Mouse (Mus musculus): Measurements from ENCODE around the gene Enthd1. TPM values are rescaled to one million over a fixed set of nuclear protein-coding genes. Genes with fewer than 3 reads are reported as not detected.
"Not testable (repeated sequence)": the region's sequence is repeated elsewhere in the genome, so short reads cannot be mapped to it uniquely, and the experiment has no call there.

Gene Enthd1
- polyA plus RNA-seq, 1 experiment from 2014 or later = not detected

DNA sequence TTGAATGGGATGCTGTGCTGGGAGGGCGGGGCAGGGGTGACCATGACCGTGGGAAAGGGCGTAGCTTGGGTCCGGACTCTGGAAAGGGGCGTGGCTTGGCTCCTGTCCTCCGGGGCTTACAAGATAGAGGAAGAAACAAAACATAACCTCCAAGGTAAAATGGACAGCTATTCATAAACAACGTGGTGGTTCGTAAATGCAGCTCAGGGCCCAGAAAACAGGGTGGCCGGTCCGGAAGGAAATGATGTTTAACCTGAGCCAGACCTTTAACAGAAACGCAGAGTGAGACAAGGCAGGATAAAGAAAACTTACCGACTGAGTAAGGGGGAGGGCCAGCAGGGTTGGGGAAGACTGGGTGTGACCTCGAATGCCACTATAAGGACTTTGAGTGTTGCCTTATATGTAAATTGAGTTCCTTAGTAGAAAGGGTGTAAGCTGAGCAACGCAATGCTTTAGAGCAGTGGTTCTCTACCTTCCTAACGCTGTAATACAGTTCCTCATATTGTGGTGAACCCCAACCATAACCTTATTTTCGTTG is 34.3 kb upstream of the Enthd1 start:
- 52% methylated on average over 16 of the region's 16 CpGs for WGBS
- no peak overlapping the region for H3K4me3 ChIP-seq (ENCODE audit: low read length)
- H3K36me3 ChIP-seq (ENCODE audit: control insufficient read depth, insufficient read depth, low read length) = no peaks in the 10 kb centered on the region
- H3K27ac ChIP-seq (ENCODE audit: low read depth, low read length) = no peak overlapping the region
- no peak overlapping the region for H3K4me2 ChIP-seq (ENCODE audit: low read length)
- no peaks in the 10 kb centered on the region for H3K27me3 ChIP-seq (replicated peaks; ENCODE audit: control insufficient read depth, insufficient read depth, low read length)
- ATAC-seq = no peak
- no peak overlapping the region for H3K9ac ChIP-seq (ENCODE audit: low read depth, low read length)
- H3K9me3 ChIP-seq (ENCODE audit: control insufficient read depth, low read length) = no peaks in the 10 kb centered on the region
- peaks cover 6% of the 10 kb centered on the region for H3K4me1 ChIP-seq (ENCODE audit: control insufficient read depth, insufficient read depth, low read depth, low read length)

DNA sequence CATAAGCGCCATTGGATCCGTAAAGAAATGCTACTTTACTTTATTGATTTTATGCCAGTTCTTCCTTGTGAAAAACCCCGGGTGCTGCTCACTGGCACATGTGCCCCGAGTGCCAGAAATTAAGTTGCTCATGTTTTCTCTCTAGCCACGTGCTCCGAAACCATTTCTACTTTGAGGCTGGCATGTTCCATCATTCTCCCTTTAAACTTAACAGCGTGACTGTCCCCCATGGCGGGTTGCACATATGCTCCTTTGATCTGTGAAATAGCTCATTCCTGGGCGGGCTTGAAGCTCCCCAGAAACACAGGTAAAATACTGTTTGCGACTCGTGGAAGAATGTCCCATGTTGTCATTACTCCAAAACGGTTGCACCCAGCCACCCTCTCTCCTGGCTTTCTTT is 33.8 kb upstream of the Enthd1 start:
- H3K9me3 ChIP-seq (ENCODE audit: control insufficient read depth, low read length) = no peaks in the 10 kb centered on the region
- H3K9ac ChIP-seq (ENCODE audit: low read depth, low read length) = no peak overlapping the region
- H3K27ac ChIP-seq (ENCODE audit: low read depth, low read length) = no peak overlapping the region
- no peaks in the 10 kb centered on the region for H3K27me3 ChIP-seq (replicated peaks; ENCODE audit: control insufficient read depth, insufficient read depth, low read length)
- H3K4me2 ChIP-seq (ENCODE audit: low read length) = no peak overlapping the region
- peaks cover 6% of the 10 kb centered on the region for H3K4me1 ChIP-seq (ENCODE audit: control insufficient read depth, insufficient read depth, low read depth, low read length)
- no peak overlapping the region for H3K4me3 ChIP-seq (ENCODE audit: low read length)
- 66% methylated on average over 12 of the region's 12 CpGs for WGBS
- no peaks in the 10 kb centered on the region for H3K36me3 ChIP-seq (ENCODE audit: control insufficient read depth, insufficient read depth, low read length)
- ATAC-seq = no peak

DNA sequence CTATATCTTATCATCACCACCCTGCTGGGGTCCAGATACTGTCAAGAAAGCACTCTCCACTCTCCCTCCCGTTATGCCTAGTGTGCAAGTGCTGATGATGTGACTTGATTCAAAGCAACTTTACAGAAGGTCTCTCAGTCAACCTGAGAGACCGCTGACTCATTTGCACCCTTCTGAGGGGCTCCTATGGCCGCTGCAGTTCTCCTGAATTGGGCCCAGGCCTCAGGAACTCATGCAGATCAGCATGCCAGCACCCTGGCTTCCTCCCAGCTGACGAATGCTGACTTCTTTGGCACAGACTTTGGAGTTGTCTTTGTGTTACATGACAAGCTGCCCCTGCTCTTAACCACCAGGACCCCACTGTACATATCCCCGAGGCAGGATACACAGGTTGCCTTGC is 28.9 kb upstream of the Enthd1 start:
- no peak for ATAC-seq
- no peak overlapping the region for H3K4me3 ChIP-seq (ENCODE audit: low read length)

DNA sequence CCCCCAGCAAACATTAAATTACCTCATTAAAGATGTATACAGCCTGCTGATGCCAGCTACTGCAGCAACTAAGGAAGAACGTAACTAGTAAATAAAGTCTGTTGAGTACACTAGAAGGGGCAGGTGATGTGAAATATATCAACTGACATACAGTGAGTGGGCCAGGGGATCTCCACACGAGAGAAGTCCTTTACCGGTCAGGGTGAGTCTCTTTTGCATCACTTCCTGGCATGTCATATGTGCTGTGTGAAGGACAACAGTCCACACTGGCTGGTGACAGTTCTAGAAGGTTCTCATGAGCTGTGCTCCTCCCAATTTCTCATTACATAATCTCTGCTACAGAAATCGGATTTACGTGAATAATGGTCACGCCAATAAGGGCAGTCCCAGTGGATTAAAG is 27.8 kb upstream of the Enthd1 start:
- ATAC-seq = no peak
- Histone ChIP-seq H3K27me3 (replicated peaks; ENCODE audit: control insufficient read depth, insufficient read depth, low read length) (no peaks in the 10 kb centered on the region), H3K27ac (ENCODE audit: low read depth, low read length) (no peak overlapping the region), H3K4me2 (ENCODE audit: low read length) (no peak overlapping the region), H3K36me3 (ENCODE audit: control insufficient read depth, insufficient read depth, low read length) (no peaks in the 10 kb centered on the region), H3K9ac (ENCODE audit: low read depth, low read length) (no peak overlapping the region), H3K4me1 (ENCODE audit: control insufficient read depth, insufficient read depth, low read depth, low read length) (peaks cover 2% of the 10 kb centered on the region; the same call in 1 of the 2 replicates), H3K9me3 (ENCODE audit: control insufficient read depth, low read length) (no peaks in the 10 kb centered on the region), H3K4me3 (ENCODE audit: low read length) (no peak overlapping the region)
- WGBS = 80% methylated on average over 6 of the region's 6 CpGs

More for the DNA sequence above, 28.9 kb upstream of the Enthd1 start:
- H3K4me1 ChIP-seq (ENCODE audit: control insufficient read depth, insufficient read depth, low read depth, low read length) = peaks cover 2% of the 10 kb centered on the region; the same call in 1 of the 2 replicates
- no peaks in the 10 kb centered on the region for H3K36me3 ChIP-seq (ENCODE audit: control insufficient read depth, insufficient read depth, low read length)
- no peak overlapping the region for H3K4me2 ChIP-seq (ENCODE audit: low read length)
- H3K27ac ChIP-seq (ENCODE audit: low read depth, low read length) = no peak overlapping the region
- H3K9me3 ChIP-seq (ENCODE audit: control insufficient read depth, low read length) = no peaks in the 10 kb centered on the region
- WGBS = 60% methylated on average over 5 of the region's 5 CpGs
- no peaks in the 10 kb centered on the region for H3K27me3 ChIP-seq (replicated peaks; ENCODE audit: control insufficient read depth, insufficient read depth, low read length)
- no peak overlapping the region for H3K9ac ChIP-seq (ENCODE audit: low read depth, low read length)

DNA sequence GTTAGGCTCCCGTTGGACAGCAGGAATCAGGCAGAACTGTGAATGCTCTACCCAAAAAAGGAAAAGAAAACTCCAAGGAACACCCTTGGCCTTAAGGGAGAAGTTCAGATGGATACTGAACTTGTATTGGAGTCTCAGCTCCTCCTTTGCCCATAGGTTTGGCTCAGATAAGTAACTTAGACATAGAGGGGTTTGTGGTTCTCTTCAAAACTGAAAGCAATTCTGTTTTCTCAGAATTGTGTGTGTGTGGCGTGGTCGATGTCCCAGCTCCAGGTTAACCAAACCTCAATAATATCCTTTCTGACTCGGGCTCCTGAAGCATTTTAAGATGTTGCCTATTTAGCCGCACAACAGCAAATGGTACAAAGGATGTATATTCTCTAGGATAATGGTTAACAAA is 25.7 kb upstream of the Enthd1 start:
- H3K4me1 ChIP-seq (ENCODE audit: control insufficient read depth, insufficient read depth, low read depth, low read length) = peaks cover 2% of the 10 kb centered on the region; the same call in 1 of the 2 replicates
- 95% methylated on average over 5 of the region's 5 CpGs for WGBS
- H3K36me3 ChIP-seq (ENCODE audit: control insufficient read depth, insufficient read depth, low read length) = no peaks in the 10 kb centered on the region
- no peak overlapping the region for H3K4me3 ChIP-seq (ENCODE audit: low read length)
- ATAC-seq = no peak
- H3K27ac ChIP-seq (ENCODE audit: low read depth, low read length) = no peak overlapping the region
- H3K9ac ChIP-seq (ENCODE audit: low read depth, low read length) = no peak overlapping the region
- H3K27me3 ChIP-seq (replicated peaks; ENCODE audit: control insufficient read depth, insufficient read depth, low read length) = no peaks in the 10 kb centered on the region
- H3K9me3 ChIP-seq (ENCODE audit: control insufficient read depth, low read length) = no peaks in the 10 kb centered on the region
- H3K4me2 ChIP-seq (ENCODE audit: low read length) = no peak overlapping the region

DNA sequence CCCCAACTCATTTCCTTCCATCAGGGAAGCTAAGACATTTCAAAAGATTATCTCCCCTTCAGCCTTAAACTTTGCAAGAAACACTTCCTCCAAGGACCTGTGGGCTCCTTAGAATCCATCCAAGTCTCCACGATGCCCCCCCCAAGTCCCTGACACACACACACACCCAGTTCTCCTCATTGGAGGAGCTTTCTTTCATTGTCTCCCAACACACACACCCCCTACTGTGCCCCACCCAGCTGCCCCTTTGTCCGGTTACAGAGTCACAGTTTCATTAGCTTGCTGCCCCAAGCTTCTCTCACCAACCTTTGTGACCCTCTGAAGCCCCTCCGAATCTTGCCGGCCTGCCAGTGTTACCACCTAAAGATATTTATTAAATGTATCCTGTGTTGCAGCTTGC is 21.3 kb upstream of the Enthd1 start:
- H3K9me3 ChIP-seq (ENCODE audit: control insufficient read depth, low read length) = no peaks in the 10 kb centered on the region
- ATAC-seq = no peak
- H3K27me3 ChIP-seq (replicated peaks; ENCODE audit: control insufficient read depth, insufficient read depth, low read length) = no peaks in the 10 kb centered on the region
- H3K36me3 ChIP-seq (ENCODE audit: control insufficient read depth, insufficient read depth, low read length) = no peaks in the 10 kb centered on the region
- H3K27ac ChIP-seq (ENCODE audit: low read depth, low read length) = no peak overlapping the region
- no peak overlapping the region for H3K4me3 ChIP-seq (ENCODE audit: low read length)
- WGBS = 9% methylated on average over 4 of the region's 4 CpGs
- peaks cover 2% of the 10 kb centered on the region; the same call in 1 of the 2 replicates for H3K4me1 ChIP-seq (ENCODE audit: control insufficient read depth, insufficient read depth, low read depth, low read length)
- H3K4me2 ChIP-seq (ENCODE audit: low read length) = no peak overlapping the region
- H3K9ac ChIP-seq (ENCODE audit: low read depth, low read length) = no peak overlapping the region

DNA sequence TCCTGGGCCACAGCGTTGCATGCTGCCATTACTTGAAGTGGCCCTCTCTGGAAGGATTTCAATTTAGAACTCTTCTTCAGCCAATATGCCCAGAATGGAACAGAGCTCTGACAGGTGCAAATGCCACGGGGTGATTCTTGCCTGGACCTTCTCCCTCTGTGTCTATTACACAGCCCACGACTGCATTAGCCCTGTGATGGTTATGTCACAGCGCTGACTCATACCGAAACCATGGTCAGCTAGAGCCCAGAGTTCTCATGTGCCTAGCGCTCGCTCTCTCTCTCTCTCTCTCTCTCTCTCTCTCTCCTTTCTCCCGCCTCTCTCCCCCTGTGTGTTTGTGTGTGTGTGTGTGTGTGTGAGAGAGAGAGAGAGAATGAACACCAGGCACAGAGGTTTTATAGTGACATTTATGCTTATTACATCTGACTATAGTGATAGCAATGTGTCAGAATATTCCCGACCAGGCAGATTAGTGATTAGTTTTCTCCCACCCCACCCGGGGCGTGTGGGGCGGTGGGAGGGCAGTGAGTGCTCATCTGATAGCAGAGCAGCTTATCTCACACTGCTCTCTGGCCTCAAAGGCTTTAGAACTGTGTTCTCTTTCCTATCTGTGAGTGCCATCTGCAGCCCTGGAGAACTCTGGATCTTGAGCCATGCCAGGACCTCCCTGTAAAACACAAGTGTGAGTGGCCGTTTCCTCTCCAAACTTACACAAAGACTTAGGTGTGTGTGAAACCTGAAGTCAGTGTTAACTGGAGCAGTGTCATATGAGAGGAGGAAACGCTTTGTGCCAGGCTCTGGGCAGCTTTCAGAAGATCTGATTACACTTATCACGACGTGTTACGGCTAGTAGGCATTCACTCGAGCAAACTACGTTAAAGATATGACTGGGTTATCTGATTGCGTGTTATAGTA is 17.9 kb upstream of the Enthd1 start:
- no peak overlapping the region for H3K27ac ChIP-seq (ENCODE audit: low read depth, low read length)
- H3K4me3 ChIP-seq (ENCODE audit: low read length) = no peak overlapping the region
- ATAC-seq = no peak
- 76% methylated on average over 20 of the region's 20 CpGs for WGBS
- no peaks in the 10 kb centered on the region for H3K27me3 ChIP-seq (replicated peaks; ENCODE audit: control insufficient read depth, insufficient read depth, low read length)
- no peak overlapping the region for H3K4me2 ChIP-seq (ENCODE audit: low read length)
- peaks cover 2% of the 10 kb centered on the region; the same call in 1 of the 2 replicates for H3K4me1 ChIP-seq (ENCODE audit: control insufficient read depth, insufficient read depth, low read depth, low read length)
- H3K36me3 ChIP-seq (ENCODE audit: control insufficient read depth, insufficient read depth, low read length) = no peaks in the 10 kb centered on the region
- no peak overlapping the region for H3K9ac ChIP-seq (ENCODE audit: low read depth, low read length)
- H3K9me3 ChIP-seq (ENCODE audit: control insufficient read depth, low read length) = no peaks in the 10 kb centered on the region

DNA sequence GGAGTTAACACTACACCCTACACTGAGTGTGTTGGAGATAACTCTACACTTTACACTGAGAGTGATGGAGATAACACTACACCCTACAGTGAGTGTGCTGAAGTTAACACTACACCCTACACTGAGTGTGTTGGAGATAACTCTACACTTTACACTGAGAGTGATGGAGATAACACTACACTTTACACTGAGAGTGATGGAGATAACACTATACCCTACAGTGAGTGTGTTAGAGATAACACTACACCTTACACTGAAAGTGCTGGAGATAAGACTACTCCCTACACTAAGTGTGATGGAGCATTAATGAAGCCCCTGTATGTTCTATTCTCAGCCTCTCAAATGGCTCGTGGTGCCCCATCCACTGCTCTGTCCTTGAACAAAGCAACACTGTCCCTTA is 15.6 kb upstream of the Enthd1 start:
- not testable (repeated sequence) for H3K9me3 ChIP-seq (ENCODE audit: control insufficient read depth, low read length); H3K27me3 ChIP-seq (replicated peaks; ENCODE audit: control insufficient read depth, insufficient read depth, low read length); H3K9ac ChIP-seq (ENCODE audit: low read depth, low read length); H3K4me3 ChIP-seq (ENCODE audit: low read length); ATAC-seq; H3K36me3 ChIP-seq (ENCODE audit: control insufficient read depth, insufficient read depth, low read length); H3K4me2 ChIP-seq (ENCODE audit: low read length); H3K4me1 ChIP-seq (ENCODE audit: control insufficient read depth, insufficient read depth, low read depth, low read length); H3K27ac ChIP-seq (ENCODE audit: low read depth, low read length)
- WGBS = 63% methylated on average over 1 of the region's 1 CpGs

DNA sequence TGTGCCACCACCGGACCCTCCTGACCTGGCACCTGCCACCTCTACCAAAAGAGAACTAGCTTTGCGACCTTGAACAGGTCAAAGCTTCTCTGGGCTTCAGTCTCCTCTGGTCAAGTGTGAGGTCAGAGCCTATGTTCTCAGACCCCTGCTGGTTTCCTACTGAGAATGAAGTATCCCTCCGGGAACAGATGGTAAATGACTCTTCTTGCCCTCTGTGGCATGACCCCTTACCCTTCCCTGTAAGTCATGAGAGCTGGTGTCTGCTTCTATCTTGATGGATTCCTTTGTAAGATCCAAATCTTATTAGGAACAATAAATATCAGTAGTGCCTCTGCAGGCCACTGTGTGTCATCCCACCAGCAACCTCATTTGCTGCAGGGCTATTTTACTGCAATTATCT is 14.2 kb upstream of the Enthd1 start:
- Histone ChIP-seq H3K4me2 (ENCODE audit: low read length) (no peak overlapping the region), H3K9me3 (ENCODE audit: control insufficient read depth, low read length) (no peaks in the 10 kb centered on the region), H3K4me1 (ENCODE audit: control insufficient read depth, insufficient read depth, low read depth, low read length) (peaks cover 5% of the 10 kb centered on the region; the same call in 1 of the 2 replicates), H3K9ac (ENCODE audit: low read depth, low read length) (no peak overlapping the region), H3K36me3 (ENCODE audit: control insufficient read depth, insufficient read depth, low read length) (no peaks in the 10 kb centered on the region), H3K27ac (ENCODE audit: low read depth, low read length) (no peak overlapping the region), H3K27me3 (replicated peaks; ENCODE audit: control insufficient read depth, insufficient read depth, low read length) (0 out of 2 replicates have a peak, but pooled peaks cover 3% of the 10 kb centered on the region), H3K4me3 (ENCODE audit: low read length) (no peak overlapping the region)
- WGBS = 59% methylated on average over 3 of the region's 3 CpGs
- no peak for ATAC-seq

Data from hindbrain, embryonic 16.5 days (tissue).